Mouse (Mus musculus): ENCODE measurements around the gene Zxdc. TPM values are rescaled to one million over a fixed set of nuclear protein-coding genes. Genes with fewer than 3 reads are reported as not detected.

The Zxdc gene
- total and polyA plus RNA-seq, 2 experiments: 9.1 to 9.8 TPM

GRCm38 (mm10) chr6:90363301-90363700 lies 6.0 kb upstream of the Zxdc start:
- Histone ChIP-seq H3K36me3 (ENCODE audit: control insufficient read depth, insufficient read depth, low read length) (peaks cover 15% of the 10 kb centered on the region), H3K27me3 (ENCODE audit: control insufficient read depth, insufficient read depth, low read length) (no peaks in the 10 kb centered on the region), H3K4me3 (ENCODE audit: insufficient read depth, low read depth, low read length) (no peak overlapping the region), H3K79me2 (ENCODE audit: control insufficient read depth, insufficient read depth, low read length) (no peaks in the 10 kb centered on the region), H3K4me1 (ENCODE audit: control insufficient read depth, insufficient read depth, low read length) (no peaks in the 10 kb centered on the region), H3K9ac (ENCODE audit: low read depth, low read length) (no peak overlapping the region), H3K27ac (replicated peaks; ENCODE audit: insufficient read depth, low read depth, low read length) (no peak overlapping the region)
- 76% methylated on average over 5 of the region's 5 CpGs for WGBS
- TF ChIP-seq CTCF (IDR thresholded peaks at IDR 0.05; ENCODE audit: low read depth, low read length) (no peak), POLR2A (IDR thresholded peaks at IDR 0.05; ENCODE audit: extremely low read depth, insufficient read depth, low read length) (no peak)
- peak; percentile 43 for DNase-seq (ENCODE audit: extremely low read depth, low read depth, low spot score)

GRCm38 (mm10) chr6:90369725-90370553 lies 647 bp downstream of the Zxdc start:
- Histone ChIP-seq H3K4me1 (ENCODE audit: control insufficient read depth, insufficient read depth, low read length) (peaks cover 17% of the 10 kb centered on the region), H3K27ac (replicated peaks; ENCODE audit: insufficient read depth, low read depth, low read length) (peak overlapping the region; percentile 59), H3K4me3 (ENCODE audit: insufficient read depth, low read depth, low read length) (peak overlapping the region; percentile 70), H3K9ac (ENCODE audit: low read depth, low read length) (peak overlapping the region; percentile 96), H3K36me3 (ENCODE audit: control insufficient read depth, insufficient read depth, low read length) (peaks cover 19% of the 10 kb centered on the region), H3K27me3 (ENCODE audit: control insufficient read depth, insufficient read depth, low read length) (no peaks in the 10 kb centered on the region), H3K79me2 (ENCODE audit: control insufficient read depth, insufficient read depth, low read length) (peaks cover 16% of the 10 kb centered on the region)
- DNase-seq (ENCODE audit: extremely low read depth, low read depth, low spot score): peak; percentile 43
- TF ChIP-seq POLR2A (IDR thresholded peaks at IDR 0.05; ENCODE audit: extremely low read depth, insufficient read depth, low read length) (no peak), CTCF (IDR thresholded peaks at IDR 0.05; ENCODE audit: low read depth, low read length) (no peak)
- WGBS: under 1% methylated on average over 98 of the region's 98 CpGs

GRCm38 (mm10) chr6:90374647-90375046 lies 5.4 kb downstream of the Zxdc start:
- Histone ChIP-seq H3K36me3 (ENCODE audit: control insufficient read depth, insufficient read depth, low read length) (peaks cover 57% of the 10 kb centered on the region), H3K79me2 (ENCODE audit: control insufficient read depth, insufficient read depth, low read length) (peaks cover 16% of the 10 kb centered on the region), H3K27ac (replicated peaks; ENCODE audit: insufficient read depth, low read depth, low read length) (no peak overlapping the region), H3K4me3 (ENCODE audit: insufficient read depth, low read depth, low read length) (no peak overlapping the region), H3K4me1 (ENCODE audit: control insufficient read depth, insufficient read depth, low read length) (peaks cover 14% of the 10 kb centered on the region), H3K27me3 (ENCODE audit: control insufficient read depth, insufficient read depth, low read length) (no peaks in the 10 kb centered on the region), H3K9ac (ENCODE audit: low read depth, low read length) (no peak overlapping the region)
- no peak for DNase-seq (ENCODE audit: extremely low read depth, low read depth, low spot score)
- WGBS: 53% methylated on average over 4 of the region's 4 CpGs
- TF ChIP-seq POLR2A (IDR thresholded peaks at IDR 0.05; ENCODE audit: extremely low read depth, insufficient read depth, low read length) (no peak), CTCF (IDR thresholded peaks at IDR 0.05; ENCODE audit: low read depth, low read length) (no peak)

GRCm38 (mm10) chr6:90377708-90378107 lies 8.4 kb downstream of the Zxdc start:
- peaks cover 86% of the 10 kb centered on the region for H3K36me3 ChIP-seq (ENCODE audit: control insufficient read depth, insufficient read depth, low read length)
- H3K27me3 ChIP-seq (ENCODE audit: control insufficient read depth, insufficient read depth, low read length): no peaks in the 10 kb centered on the region
- TF ChIP-seq POLR2A (IDR thresholded peaks at IDR 0.05; ENCODE audit: extremely low read depth, insufficient read depth, low read length): no peak
- no peak for TF ChIP-seq CTCF (IDR thresholded peaks at IDR 0.05; ENCODE audit: low read depth, low read length)
- H3K79me2 ChIP-seq (ENCODE audit: control insufficient read depth, insufficient read depth, low read length): 0 out of 2 replicates have a peak, but pooled peaks cover 3% of the 10 kb centered on the region
- WGBS: 80% methylated on average over 2 of the region's 2 CpGs
- H3K4me1 ChIP-seq (ENCODE audit: control insufficient read depth, insufficient read depth, low read length): no peaks in the 10 kb centered on the region
- H3K27ac ChIP-seq (replicated peaks; ENCODE audit: insufficient read depth, low read depth, low read length): no peak overlapping the region
- no peak overlapping the region for H3K4me3 ChIP-seq (ENCODE audit: insufficient read depth, low read depth, low read length)
- no peak overlapping the region for H3K9ac ChIP-seq (ENCODE audit: low read depth, low read length)
- no peak for DNase-seq (ENCODE audit: extremely low read depth, low read depth, low spot score)

- DNase-seq (ENCODE audit: extremely low read depth, low read depth, low spot score): no peak
- Histone ChIP-seq H3K4me3 (ENCODE audit: insufficient read depth, low read depth, low read length) (no peak overlapping the region), H3K27me3 (ENCODE audit: control insufficient read depth, insufficient read depth, low read length) (no peaks in the 10 kb centered on the region), H3K9ac (ENCODE audit: low read depth, low read length) (no peak overlapping the region), H3K79me2 (ENCODE audit: control insufficient read depth, insufficient read depth, low read length) (0 out of 2 replicates have a peak, but pooled peaks cover 3% of the 10 kb centered on the region), H3K27ac (replicated peaks; ENCODE audit: insufficient read depth, low read depth, low read length) (no peak overlapping the region), H3K36me3 (ENCODE audit: control insufficient read depth, insufficient read depth, low read length) (peaks cover 71% of the 10 kb centered on the region), H3K4me1 (ENCODE audit: control insufficient read depth, insufficient read depth, low read length) (no peaks in the 10 kb centered on the region)
- TF ChIP-seq POLR2A (IDR thresholded peaks at IDR 0.05; ENCODE audit: extremely low read depth, insufficient read depth, low read length) (no peak), CTCF (IDR thresholded peaks at IDR 0.05; ENCODE audit: low read depth, low read length) (no peak)
- 100% methylated on average over 2 of the region's 2 CpGs for WGBS
These were observed 12.2 kb downstream of the Zxdc start for GRCm38 (mm10) chr6:90381465-90381864.

GRCm38 (mm10) chr6:90390629-90391028 lies 21.3 kb downstream of the Zxdc start:
- no peaks in the 10 kb centered on the region for H3K27me3 ChIP-seq (ENCODE audit: control insufficient read depth, insufficient read depth, low read length)
- no peaks in the 10 kb centered on the region for H3K79me2 ChIP-seq (ENCODE audit: control insufficient read depth, insufficient read depth, low read length)
- H3K27ac ChIP-seq (replicated peaks; ENCODE audit: insufficient read depth, low read depth, low read length): no peak overlapping the region
- H3K9ac ChIP-seq (ENCODE audit: low read depth, low read length): no peak overlapping the region
- TF ChIP-seq POLR2A (IDR thresholded peaks at IDR 0.05; ENCODE audit: extremely low read depth, insufficient read depth, low read length) (no peak), CTCF (IDR thresholded peaks at IDR 0.05; ENCODE audit: low read depth, low read length) (no peak)
- no peak for DNase-seq (ENCODE audit: extremely low read depth, low read depth, low spot score)
- 89% methylated on average over 4 of the region's 4 CpGs for WGBS
- peaks cover 23% of the 10 kb centered on the region for H3K4me1 ChIP-seq (ENCODE audit: control insufficient read depth, insufficient read depth, low read length)
- H3K4me3 ChIP-seq (ENCODE audit: insufficient read depth, low read depth, low read length): no peak overlapping the region
- peaks cover 36% of the 10 kb centered on the region for H3K36me3 ChIP-seq (ENCODE audit: control insufficient read depth, insufficient read depth, low read length)

All from liver, adult 2 months (tissue).